Mouse (Mus musculus): Measurements from ENCODE around the gene Smcr8.

The Smcr8 gene

GRCm38 (mm10) chr11:60776829-60777740 is at the start of gene Smcr8, which contains the start of gene Top3a:
TSS of gene Smcr8 (plus strand) at chr11:60777524.
TSS of gene Top3a (minus strand) at chr11:60777365.
- DNase-seq (ENCODE audit: low spot score in 2 of 2): peak; percentile 67 to 76

- DNase-seq (ENCODE audit: low spot score in 2 of 2): peak; percentile 86 to 90
These were observed 49.0 kb upstream of the Smcr8 start, which contains the start of gene Mief2 for GRCm38 (mm10) chr11:60728260-60728761. TSS of gene Mief2 (plus strand) at chr11:60728398.

- no peak for DNase-seq (ENCODE audit: low spot score in 2 of 2)
These were observed 48.1 kb upstream of the Smcr8 start for GRCm38 (mm10) chr11:60729217-60729641.

GRCm38 (mm10) chr11:60730169-60730568 is 47.2 kb upstream of the Smcr8 start:
- no peak for DNase-seq (ENCODE audit: low spot score in 2 of 2)

- DNase-seq (ENCODE audit: low spot score in 2 of 2): no peak
These were observed 46.1 kb upstream of the Smcr8 start for GRCm38 (mm10) chr11:60731251-60731650.

GRCm38 (mm10) chr11:60734206-60734605 is 43.1 kb upstream of the Smcr8 start:
- no peak for DNase-seq (ENCODE audit: low spot score in 2 of 2)

GRCm38 (mm10) chr11:60735191-60735590 is 42.1 kb upstream of the Smcr8 start:
- no peak for DNase-seq (ENCODE audit: low spot score in 2 of 2)

- no peak for DNase-seq (ENCODE audit: low spot score in 2 of 2)
These were observed 40.8 kb upstream of the Smcr8 start for GRCm38 (mm10) chr11:60736491-60736890.

- DNase-seq (ENCODE audit: low spot score in 2 of 2): no peak
These were observed 39.9 kb upstream of the Smcr8 start for GRCm38 (mm10) chr11:60737450-60737849.

GRCm38 (mm10) chr11:60740321-60740720 is 37.0 kb upstream of the Smcr8 start:
- no peak for DNase-seq (ENCODE audit: low spot score in 2 of 2)

- DNase-seq (ENCODE audit: low spot score in 2 of 2): no peak
These were observed 21.8 kb upstream of the Smcr8 start for GRCm38 (mm10) chr11:60755570-60755969.

- DNase-seq (ENCODE audit: low spot score in 2 of 2): no peak
These were observed 15.6 kb upstream of the Smcr8 start for GRCm38 (mm10) chr11:60761681-60762080.

- DNase-seq (ENCODE audit: low spot score in 2 of 2): no peak
These were observed 10.4 kb upstream of the Smcr8 start for GRCm38 (mm10) chr11:60766969-60767368.

- DNase-seq (ENCODE audit: low spot score in 2 of 2): no peak
These were observed 8.0 kb upstream of the Smcr8 start for GRCm38 (mm10) chr11:60769322-60769721.

- no peak for DNase-seq (ENCODE audit: low spot score in 2 of 2)
These were observed 6.5 kb upstream of the Smcr8 start for GRCm38 (mm10) chr11:60770776-60771175.

- DNase-seq (ENCODE audit: low spot score in 2 of 2): no peak
These were observed 5.2 kb upstream of the Smcr8 start for GRCm38 (mm10) chr11:60772161-60772560.

GRCm38 (mm10) chr11:60774158-60774689 is 3.1 kb upstream of the Smcr8 start:
- DNase-seq (ENCODE audit: low spot score in 2 of 2): no peak

GRCm38 (mm10) chr11:60774841-60775240 is 2.5 kb upstream of the Smcr8 start:
- no peak for DNase-seq (ENCODE audit: low spot score in 2 of 2)

- DNase-seq (ENCODE audit: low spot score in 2 of 2): no peak
These were observed 1.7 kb upstream of the Smcr8 start for GRCm38 (mm10) chr11:60775578-60775977.

- DNase-seq (ENCODE audit: low spot score in 2 of 2): no peak
These were observed 1.1 kb upstream of the Smcr8 start for GRCm38 (mm10) chr11:60776107-60776828.

- no peak for DNase-seq (ENCODE audit: low spot score in 2 of 2)
These were observed 562 bp downstream of the Smcr8 start for GRCm38 (mm10) chr11:60777801-60778370.
